Mouse (Mus musculus): ENCODE data around the gene Lmna. TPM values are rescaled to one million over a fixed set of nuclear protein-coding genes. Genes with fewer than 3 reads are reported as not detected.

The Lmna gene
- polyA plus RNA-seq, 1 experiment = 51.3 TPM

DNA sequence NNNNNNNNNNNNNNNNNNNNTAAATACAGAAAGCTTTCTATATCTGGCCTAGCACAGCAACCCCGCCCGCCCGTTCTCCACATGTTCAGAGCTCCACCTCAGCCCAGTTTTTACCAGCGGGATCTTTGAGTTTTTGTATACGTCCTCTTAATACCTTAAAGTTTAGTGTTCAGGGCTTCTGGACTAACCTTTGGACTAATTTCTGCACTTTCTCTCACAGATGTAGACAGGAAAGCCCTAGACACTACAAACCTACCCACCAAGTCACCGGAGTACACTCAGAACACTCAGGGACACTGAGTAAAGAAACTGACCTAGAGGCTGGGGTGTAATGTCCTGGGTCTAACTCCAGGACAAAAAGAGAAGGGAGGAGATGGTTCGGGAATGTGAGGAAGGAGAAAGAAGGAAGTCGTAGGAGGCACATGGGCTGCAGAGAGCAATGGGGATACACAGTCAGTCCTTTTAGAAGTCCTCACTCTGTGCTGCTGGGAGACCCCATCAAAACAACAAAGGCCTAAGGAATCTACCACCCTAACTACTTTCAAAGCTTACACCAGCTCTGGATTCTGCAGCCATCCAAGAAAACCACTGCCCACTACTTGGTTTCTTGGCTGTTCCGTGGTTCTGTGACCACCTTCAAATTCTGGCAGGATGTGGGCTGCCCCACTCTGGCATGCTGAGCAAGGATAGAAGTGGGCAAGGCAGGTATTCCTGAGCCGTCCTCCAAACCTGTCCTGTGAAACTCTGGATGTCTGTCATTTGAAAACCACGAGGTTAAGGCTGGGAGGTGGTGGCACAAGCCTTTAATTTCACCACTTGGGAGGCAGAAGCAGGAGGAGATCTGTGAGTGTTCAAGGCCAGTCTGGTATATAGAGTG lies 15.8 kb downstream of the Lmna start:
- TF ChIP-seq POLR2A (IDR thresholded peaks at IDR 0.05; ENCODE audit: low read depth, low read length) = no peak
- TF ChIP-seq CTCF (IDR thresholded peaks at IDR 0.05; ENCODE audit: extremely low read depth, insufficient read depth, insufficient read length, insufficient replicate concordance) = no peak
- no peaks in the 10 kb centered on the region for H3K36me3 ChIP-seq (ENCODE audit: control insufficient read depth, insufficient read depth, low read length)
- H3K27me3 ChIP-seq (ENCODE audit: control insufficient read depth, insufficient read depth, low read length) = no peaks in the 10 kb centered on the region
- H3K27ac ChIP-seq (ENCODE audit: insufficient read depth, low read length) = no peak overlapping the region; the same call in 1 of the 2 replicates
- H3K4me1 ChIP-seq (ENCODE audit: control insufficient read depth, insufficient read depth, insufficient read length) = peaks cover 20% of the 10 kb centered on the region
- DNase-seq (ENCODE audit: low read depth in 1 of 2, low spot score in 2 of 2) = no peak
- 75% methylated on average over 11 of the region's 11 CpGs for WGBS
- no peak overlapping the region for H3K4me3 ChIP-seq (ENCODE audit: extremely low read depth, insufficient read depth, insufficient read length)

DNA sequence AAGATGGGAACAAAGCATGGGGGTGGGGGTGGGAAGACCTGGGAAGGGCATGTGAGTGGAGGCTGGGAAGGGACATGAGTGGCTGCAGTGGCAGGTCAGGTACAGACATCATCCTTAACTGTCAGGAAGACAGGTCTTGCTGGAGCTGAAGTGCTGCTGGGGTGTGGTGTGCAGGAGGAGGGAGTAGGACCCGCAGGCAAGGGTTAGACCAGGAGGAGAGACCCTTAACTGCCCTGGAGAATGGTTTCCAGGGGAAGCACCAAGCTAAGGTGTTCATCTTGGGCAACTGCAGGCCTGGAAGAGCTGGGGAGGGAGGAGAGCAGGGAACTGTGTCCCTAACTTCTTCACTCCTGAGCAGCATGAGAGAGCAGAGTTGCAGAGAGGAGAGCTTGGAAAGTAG lies 22.4 kb downstream of the Lmna start:
- Histone ChIP-seq H3K4me3 (ENCODE audit: extremely low read depth, insufficient read depth, insufficient read length) (no peak overlapping the region), H3K4me1 (ENCODE audit: control insufficient read depth, insufficient read depth, insufficient read length) (peaks cover 8% of the 10 kb centered on the region), H3K36me3 (ENCODE audit: control insufficient read depth, insufficient read depth, low read length) (no peaks in the 10 kb centered on the region), H3K27ac (ENCODE audit: insufficient read depth, low read length) (no peak overlapping the region), H3K27me3 (ENCODE audit: control insufficient read depth, insufficient read depth, low read length) (peaks cover 4% of the 10 kb centered on the region; the same call in 1 of the 2 replicates)
- 100% methylated on average over 1 of the region's 1 CpGs for WGBS
- TF ChIP-seq POLR2A (IDR thresholded peaks at IDR 0.05; ENCODE audit: low read depth, low read length) (no peak), CTCF (IDR thresholded peaks at IDR 0.05; ENCODE audit: extremely low read depth, insufficient read depth, insufficient read length, insufficient replicate concordance) (no peak)
- DNase-seq (ENCODE audit: low read depth in 1 of 2, low spot score in 2 of 2) = no peak

- no peak for DNase-seq (ENCODE audit: low read depth in 1 of 2, low spot score in 2 of 2)
- Histone ChIP-seq H3K4me1 (ENCODE audit: control insufficient read depth, insufficient read depth, insufficient read length) (peaks cover 6% of the 10 kb centered on the region), H3K4me3 (ENCODE audit: extremely low read depth, insufficient read depth, insufficient read length) (no peak overlapping the region), H3K27me3 (ENCODE audit: control insufficient read depth, insufficient read depth, low read length) (peaks cover 4% of the 10 kb centered on the region; the same call in 1 of the 2 replicates), H3K27ac (ENCODE audit: insufficient read depth, low read length) (no peak overlapping the region), H3K36me3 (ENCODE audit: control insufficient read depth, insufficient read depth, low read length) (no peaks in the 10 kb centered on the region)
- 98% methylated on average over 4 of the region's 4 CpGs for WGBS
- no peak for TF ChIP-seq CTCF (IDR thresholded peaks at IDR 0.05; ENCODE audit: extremely low read depth, insufficient read depth, insufficient read length, insufficient replicate concordance)
- TF ChIP-seq POLR2A (IDR thresholded peaks at IDR 0.05; ENCODE audit: low read depth, low read length) = no peak
These were observed 22.9 kb downstream of the Lmna start for GRCm38 (mm10) chr3:88486887-88487286.

GRCm38 (mm10) chr3:88486043-88486442 lies 23.7 kb downstream of the Lmna start:
- no peak for DNase-seq (ENCODE audit: low read depth in 1 of 2, low spot score in 2 of 2)
- Histone ChIP-seq H3K27ac (ENCODE audit: insufficient read depth, low read length) (no peak overlapping the region), H3K4me1 (ENCODE audit: control insufficient read depth, insufficient read depth, insufficient read length) (peaks cover 6% of the 10 kb centered on the region), H3K4me3 (ENCODE audit: extremely low read depth, insufficient read depth, insufficient read length) (no peak overlapping the region), H3K27me3 (ENCODE audit: control insufficient read depth, insufficient read depth, low read length) (peaks cover 4% of the 10 kb centered on the region; the same call in 1 of the 2 replicates), H3K36me3 (ENCODE audit: control insufficient read depth, insufficient read depth, low read length) (no peaks in the 10 kb centered on the region)
- 77% methylated on average over 5 of the region's 5 CpGs for WGBS
- no peak for TF ChIP-seq CTCF (IDR thresholded peaks at IDR 0.05; ENCODE audit: extremely low read depth, insufficient read depth, insufficient read length, insufficient replicate concordance)
- no peak for TF ChIP-seq POLR2A (IDR thresholded peaks at IDR 0.05; ENCODE audit: low read depth, low read length)

- WGBS = 39% methylated on average over 39 of the region's 39 CpGs
- Histone ChIP-seq H3K4me3 (ENCODE audit: extremely low read depth, insufficient read depth, insufficient read length) (peak overlapping the region; percentile 32), H3K27ac (ENCODE audit: insufficient read depth, low read length) (no peak overlapping the region), H3K4me1 (ENCODE audit: control insufficient read depth, insufficient read depth, insufficient read length) (peaks cover 6% of the 10 kb centered on the region; the same call in 1 of the 2 replicates), H3K36me3 (ENCODE audit: control insufficient read depth, insufficient read depth, low read length) (no peaks in the 10 kb centered on the region), H3K27me3 (ENCODE audit: control insufficient read depth, insufficient read depth, low read length) (peaks cover 4% of the 10 kb centered on the region; the same call in 1 of the 2 replicates)
- TF ChIP-seq CTCF (IDR thresholded peaks at IDR 0.05; ENCODE audit: extremely low read depth, insufficient read depth, insufficient read length, insufficient replicate concordance) = no peak
- TF ChIP-seq POLR2A (IDR thresholded peaks at IDR 0.05; ENCODE audit: low read depth, low read length) = no peak
- no peak for DNase-seq (ENCODE audit: low read depth in 1 of 2, low spot score in 2 of 2)
These were observed 25.0 kb downstream of the Lmna start for GRCm38 (mm10) chr3:88484597-88485316.

DNA sequence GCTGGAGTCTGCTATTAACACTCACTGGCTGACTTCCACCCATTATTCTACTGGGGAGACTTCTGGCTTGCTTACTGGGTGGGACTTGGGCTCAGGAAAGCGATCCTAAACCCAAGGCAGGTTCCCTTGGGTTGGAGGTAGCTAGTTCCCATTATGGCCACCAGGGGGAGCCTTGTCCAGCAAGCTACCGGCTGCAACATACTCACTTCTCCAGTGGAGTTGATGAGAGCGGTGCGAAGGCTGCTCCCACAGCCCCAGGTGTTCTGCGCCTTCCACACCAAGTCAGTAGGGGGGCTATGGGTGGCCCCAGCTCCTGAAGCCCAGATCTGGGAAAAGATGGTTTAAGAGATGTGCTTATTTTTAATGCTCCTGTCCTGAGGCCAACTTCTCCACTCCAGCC lies 26.1 kb downstream of the Lmna start:
- H3K4me3 ChIP-seq (ENCODE audit: extremely low read depth, insufficient read depth, insufficient read length) = no peak overlapping the region
- peaks cover 4% of the 10 kb centered on the region; the same call in 1 of the 2 replicates for H3K27me3 ChIP-seq (ENCODE audit: control insufficient read depth, insufficient read depth, low read length)
- H3K36me3 ChIP-seq (ENCODE audit: control insufficient read depth, insufficient read depth, low read length) = no peaks in the 10 kb centered on the region
- H3K4me1 ChIP-seq (ENCODE audit: control insufficient read depth, insufficient read depth, insufficient read length) = peaks cover 6% of the 10 kb centered on the region; the same call in 1 of the 2 replicates
- peak; percentile 87; the same call in 1 of the 2 replicates for TF ChIP-seq CTCF (IDR thresholded peaks at IDR 0.05; ENCODE audit: extremely low read depth, insufficient read depth, insufficient read length, insufficient replicate concordance)
- no peak for TF ChIP-seq POLR2A (IDR thresholded peaks at IDR 0.05; ENCODE audit: low read depth, low read length)
- H3K27ac ChIP-seq (ENCODE audit: insufficient read depth, low read length) = no peak overlapping the region
- 4% methylated on average over 5 of the region's 5 CpGs for WGBS
- peak; percentile 57 to 70 for DNase-seq (ENCODE audit: low read depth in 1 of 2, low spot score in 2 of 2)
